Comparison of ENCODE assay signal across 28 mouse cellular contexts in genomic region chr1:37524669-37525068, GRCm38 (mm10). TPM values are rescaled to one million over a fixed set of nuclear protein-coding genes. Genes with fewer than 3 reads are reported as not detected.
DNase-seq lines count a peak whose midpoint lies in the region; ATAC-seq and TF ChIP-seq lines count a peak whose summit lies in the region.
"Had no signal": no experiment of that assay in that cellular context is flagged by ENCODE, and none has a peak within 500 bp of the region (broad histone marks: within the 10 kb centered on the region; RNA-seq: fewer than 3 reads in every experiment).

No protein-coding gene starts in this region.

- no peak for TF ChIP-seq EP300 in stomach, postnatal 0 days (optimal IDR thresholded peaks at IDR 0.05)

- no peak overlapping the region for H3K4me3 ChIP-seq in intestine, embryonic 16.5 days (ENCODE audit: low read length)
- no peak overlapping the region for H3K4me3 ChIP-seq in intestine, embryonic 15.5 days (replicated peaks)
- no peak overlapping the region for H3K4me3 ChIP-seq in intestine, postnatal 0 days (ENCODE audit: low read depth, low read length)
- no peak overlapping the region for H3K4me3 ChIP-seq in stomach, postnatal 0 days (ENCODE audit: low read depth, low read length)
- H3K4me3 ChIP-seq: forebrain, embryonic 10.5 days; forebrain, embryonic 13.5 days; gastrocnemius, adult 2 months; heart, embryonic 12.5 days; heart, embryonic 15.5 days had no signal

- ATAC-seq in intestine, embryonic 16.5 days, result no peak
- no peak for ATAC-seq in intestine, embryonic 15.5 days
- ATAC-seq in intestine, postnatal 0 days, result peak; percentile 3; the same call in 1 of the 2 replicates
- peak; percentile 79 for ATAC-seq in megakaryocyte progenitor cell, adult 5-6 weeks (replicated peaks; ENCODE audit: poor library complexity)
- no peak for ATAC-seq in stomach, postnatal 0 days (ENCODE audit: low FRiP score, low TSS enrichment)
- ATAC-seq: forebrain, embryonic 13.5 days; forebrain, embryonic 16.5 days; hindbrain, postnatal 0 days had no signal

- 0 out of 2 replicates have a peak, but pooled peaks cover 2% of the 10 kb centered on the region for H3K36me3 ChIP-seq in intestine, embryonic 16.5 days (ENCODE audit: control insufficient read depth, insufficient read depth, low read length)
- H3K36me3 ChIP-seq in intestine, embryonic 15.5 days, result no peaks in the 10 kb centered on the region; the same call in 1 of the 2 replicates
- 0 out of 2 replicates have a peak, but pooled peaks cover 2% of the 10 kb centered on the region for H3K36me3 ChIP-seq in intestine, postnatal 0 days (ENCODE audit: control insufficient read depth, insufficient read depth)
- H3K36me3 ChIP-seq in stomach, postnatal 0 days (ENCODE audit: control insufficient read depth, insufficient read depth, low read length), result 0 out of 2 replicates have a peak, but pooled peaks cover 2% of the 10 kb centered on the region
- H3K36me3 ChIP-seq: forebrain, embryonic 10.5 days; heart, embryonic 12.5 days; heart, embryonic 15.5 days had no signal

- H3K27me3 ChIP-seq in intestine, embryonic 16.5 days (replicated peaks; ENCODE audit: control insufficient read depth, insufficient read depth, low read length), result no peaks in the 10 kb centered on the region
- H3K27me3 ChIP-seq in intestine, embryonic 15.5 days (replicated peaks), result no peaks in the 10 kb centered on the region
- no peaks in the 10 kb centered on the region for H3K27me3 ChIP-seq in intestine, postnatal 0 days (replicated peaks; ENCODE audit: control insufficient read depth, insufficient read depth, low read length)
- no peaks in the 10 kb centered on the region for H3K27me3 ChIP-seq in stomach, postnatal 0 days (ENCODE audit: control insufficient read depth, insufficient read depth, low read length)
- H3K27me3 ChIP-seq: CH12.LX; forebrain, embryonic 13.5 days; heart, embryonic 12.5 days; heart, embryonic 15.5 days had no signal

- H3K27ac ChIP-seq in intestine, embryonic 16.5 days (ENCODE audit: low read length), result 0 out of 2 replicates have a peak overlapping the region, but pooled peaks have one; percentile 38
- H3K27ac ChIP-seq in intestine, embryonic 15.5 days, result no peak overlapping the region
- peak overlapping the region; percentile 90 for H3K27ac ChIP-seq in intestine, postnatal 0 days (ENCODE audit: low read depth, low read length)
- 0 out of 2 replicates have a peak overlapping the region, but pooled peaks have one; percentile 35 for H3K27ac ChIP-seq in stomach, postnatal 0 days (replicated peaks)
- H3K27ac ChIP-seq: forebrain, embryonic 10.5 days; forebrain, embryonic 13.5 days; gastrocnemius, adult 2 months; heart, embryonic 15.5 days; hindbrain, embryonic 14.5 days; hindbrain, postnatal 0 days had no signal

- 84% methylated on average over 4 of the region's 4 CpGs for WGBS in intestine, embryonic 16.5 days
- 75% methylated on average over 4 of the region's 4 CpGs for WGBS in intestine, embryonic 15.5 days
- 74% methylated on average over 4 of the region's 4 CpGs for WGBS in intestine, postnatal 0 days
- 85% methylated on average over 4 of the region's 4 CpGs for WGBS in stomach, postnatal 0 days

- H3K9ac ChIP-seq in intestine, embryonic 16.5 days (ENCODE audit: low read depth, low read length), result no peak overlapping the region
- no peak overlapping the region for H3K9ac ChIP-seq in intestine, embryonic 15.5 days
- H3K9ac ChIP-seq in intestine, postnatal 0 days (ENCODE audit: low read depth, low read length), result peak overlapping the region; percentile 0; the same call in 1 of the 2 replicates
- no peak overlapping the region for H3K9ac ChIP-seq in stomach, postnatal 0 days (ENCODE audit: low read length)
- H3K9ac ChIP-seq: forebrain, embryonic 13.5 days; heart, embryonic 12.5 days; heart, embryonic 15.5 days; hindbrain, embryonic 14.5 days had no signal

- H3K4me1 ChIP-seq in intestine, embryonic 16.5 days (ENCODE audit: control insufficient read depth, insufficient read depth, low read length), result peaks cover 16% of the 10 kb centered on the region
- no peaks in the 10 kb centered on the region for H3K4me1 ChIP-seq in intestine, embryonic 15.5 days (replicated peaks)
- peaks cover 15% of the 10 kb centered on the region; the same call in 1 of the 2 replicates for H3K4me1 ChIP-seq in intestine, postnatal 0 days (replicated peaks; ENCODE audit: control insufficient read depth, insufficient read depth, low read length)
- no peaks in the 10 kb centered on the region for H3K4me1 ChIP-seq in stomach, postnatal 0 days (replicated peaks; ENCODE audit: control insufficient read depth, insufficient read depth)
- H3K4me1 ChIP-seq: forebrain, embryonic 10.5 days; forebrain, embryonic 13.5 days had no signal

- no peak for TF ChIP-seq CTCF in intestine, postnatal 0 days (IDR thresholded peaks at IDR 0.05; ENCODE audit: low read depth)
- TF ChIP-seq CTCF in stomach, postnatal 0 days (IDR thresholded peaks at IDR 0.05; ENCODE audit: low read depth), result no peak

- H3K9me3 ChIP-seq in intestine, embryonic 16.5 days (ENCODE audit: control insufficient read depth, low read length), result no peaks in the 10 kb centered on the region
- no peaks in the 10 kb centered on the region for H3K9me3 ChIP-seq in intestine, embryonic 15.5 days
- H3K9me3 ChIP-seq in intestine, postnatal 0 days (ENCODE audit: control insufficient read depth), result no peaks in the 10 kb centered on the region
- H3K9me3 ChIP-seq in stomach, postnatal 0 days (ENCODE audit: control insufficient read depth, low read length), result no peaks in the 10 kb centered on the region
- H3K9me3 ChIP-seq: forebrain, embryonic 10.5 days; forebrain, embryonic 13.5 days; heart, embryonic 12.5 days; heart, embryonic 15.5 days had no signal

- no peak for DNase-seq in stomach, postnatal 0 days (ENCODE audit: low spot score)
- no peak for DNase-seq in thymus, postnatal 36 days
- no peak for DNase-seq in lung, postnatal 25 days (ENCODE audit: low spot score)
- DNase-seq in lung, adult 18-20 months, result no peak
- DNase-seq: adrenal gland, adult 8-10 months; adrenal gland, postnatal 25 days; B cell, adult 2 months; cerebellum, adult 11-12 months; cerebellum, adult 8-10 months; cerebellum, postnatal 10 days; cerebellum, postnatal 36 days; gastrocnemius, adult 2 months; gastrocnemius, postnatal 14 days; heart, adult 18-20 months; heart, postnatal 10 days; heart, postnatal 4 days had no signal

- H3K4me2 ChIP-seq in intestine, embryonic 16.5 days (ENCODE audit: low read depth, low read length), result no peak overlapping the region
- no peak overlapping the region for H3K4me2 ChIP-seq in intestine, embryonic 15.5 days (replicated peaks)
- no peak overlapping the region for H3K4me2 ChIP-seq in intestine, postnatal 0 days (replicated peaks; ENCODE audit: low read depth)
- H3K4me2 ChIP-seq in stomach, postnatal 0 days (replicated peaks; ENCODE audit: low read depth), result no peak overlapping the region
- H3K4me2 ChIP-seq: forebrain, embryonic 13.5 days; heart, embryonic 12.5 days; heart, embryonic 15.5 days; hindbrain, embryonic 14.5 days had no signal

RNA-seq across cellular contexts. Expression of gene Mgat4a, which starts 16.1 kb away (rescaled TPM):
- 48.7 and 50.1 TPM in 2 replicates for polyA plus RNA-seq in intestine, embryonic 16.5 days (2015; fragmentation: Nextera tagmentation; extraction: Ambion mirVana)
- polyA plus RNA-seq in intestine, embryonic 15.5 days (2015; fragmentation: Nextera tagmentation; extraction: Ambion mirVana), result 44.5 and 46.3 TPM in 2 replicates
- 59.1 and 64.0 TPM in 2 replicates for polyA plus RNA-seq in intestine, postnatal 0 days (2015; fragmentation: Nextera tagmentation; extraction: Ambion mirVana)
- total RNA-seq in megakaryocyte progenitor cell, adult 5-6 weeks (2015), result 10.7 and 10.9 TPM in 2 replicates
- 27.4 and 29.5 TPM in 2 replicates for total RNA-seq in megakaryocyte progenitor cell, adult 5-6 weeks (2017)
- 13.7 and 13.8 TPM in 2 replicates for polyA plus RNA-seq in stomach, postnatal 0 days (2015; fragmentation: Nextera tagmentation; extraction: Ambion mirVana)

Comparison
In these comparisons a context has a peak if more than half of its experiments do, and no peak if none do; other contexts are left out.
1. ATAC-seq: peak in intestine, postnatal 0 days (single experiment) and megakaryocyte progenitor cell, adult 5-6 weeks (single experiment); none in intestine, embryonic 16.5 days (single experiment), intestine, embryonic 15.5 days (single experiment) and stomach, postnatal 0 days (single experiment).